Mouse (Mus musculus) MEL (cell line): ENCODE data around the gene Camta1. TPM values are rescaled to one million over a fixed set of nuclear protein-coding genes. Genes with fewer than 3 reads are reported as not detected.

Source experiments
- DNase-seq: peaks from one replicate; pipeline ENCODE4 v3.0.0; 2011; ENCODE audit warnings: low read depth, low spot score
- H3K27ac ChIP-seq: 2 replicates; pipeline ENCODE4 v1.5.1; 2012; ENCODE audit warnings: low read depth, mild to moderate bottlenecking, control low read depth, low read length, moderate library complexity; ENCODE audit not compliant: control insufficient read depth
- H3K27me3 ChIP-seq, 2 experiments: fragments of 150-350 bp in 1 of 2; sonication (generic) in 1 of 2; 2 replicates each; pipeline ENCODE4 v1.6.1; 2012; ENCODE audit warnings: low read length in 2 of 2, mild to moderate bottlenecking in 2 of 2, improper control_type of control experiment in 1 of 2, moderate library complexity in 1 of 2; ENCODE audit not compliant: insufficient read depth in 2 of 2, control insufficient read depth in 1 of 2
- H3K36me3 ChIP-seq, 2 experiments: 2 replicates each; pipeline ENCODE4 v1.6.1; 2012 to 2014; ENCODE audit warnings: low read length in 2 of 2, improper control_type of control experiment in 1 of 2, inconsistent platforms in 1 of 2, mild to moderate bottlenecking in 1 of 2; ENCODE audit not compliant: insufficient read depth in 2 of 2, control insufficient read depth in 1 of 2
- H3K4me1 ChIP-seq, 2 experiments: fragments of 150-350 bp in 1 of 2; sonication (generic) in 1 of 2; 2 replicates each; pipeline ENCODE4 v1.6.1; 2012; ENCODE audit warnings: low read length in 2 of 2, improper control_type of control experiment in 1 of 2, mild to moderate bottlenecking in 1 of 2; ENCODE audit not compliant: insufficient read depth in 2 of 2, control insufficient read depth in 1 of 2
- H3K4me3 ChIP-seq, 2 experiments: fragments of 150-350 bp in 1 of 2; sonication (generic) in 1 of 2; 2 replicates each; pipeline ENCODE4 v1.5.1; 2012; ENCODE audit warnings: low read depth in 2 of 2, low read length in 2 of 2, mild to moderate bottlenecking in 2 of 2, moderate library complexity in 2 of 2, control low read depth in 1 of 2, improper control_type of control experiment in 1 of 2; ENCODE audit not compliant: control insufficient read depth in 1 of 2, insufficient read depth in 1 of 2
- H3K79me2 ChIP-seq: 2 replicates; pipeline ENCODE4 v1.6.1; 2012; ENCODE audit warnings: mild to moderate bottlenecking, low read length, moderate library complexity; ENCODE audit not compliant: control insufficient read depth, poor library complexity, insufficient read depth
- H3K9ac ChIP-seq: 2 replicates; pipeline ENCODE4 v1.6.1; 2012; ENCODE audit warnings: low read depth, mild to moderate bottlenecking, control low read depth, low read length, moderate library complexity; ENCODE audit not compliant: control insufficient read depth, poor library complexity, severe bottlenecking
- H3K9me3 ChIP-seq: fragments of 150-350 bp; sonication (generic); replicated peaks from 2 replicates; pipeline ENCODE4 v1.6.1; 2012; ENCODE audit warnings: mild to moderate bottlenecking, low read length, improper control_type of control experiment, moderate library complexity; ENCODE audit not compliant: insufficient read depth
- CTCF ChIP-seq, 3 experiments: IDR thresholded peaks in 2 of 3; conservative IDR thresholded peaks in 1 of 3; 2 replicates each; pipeline ENCODE4 v1.5.1; 2011 to 2012; ENCODE audit warnings: low read length in 3 of 3, low read depth in 2 of 3, mild to moderate bottlenecking in 2 of 3, improper control_type of control experiment in 1 of 3, inconsistent platforms in 1 of 3, mixed read lengths in 1 of 3, moderate library complexity in 1 of 3; ENCODE audit not compliant: control insufficient read depth in 1 of 3, insufficient read depth in 1 of 3, poor library complexity in 1 of 3, severe bottlenecking in 1 of 3
- E2F4 ChIP-seq: IDR thresholded peaks from 2 replicates; pipeline ENCODE4 v1.6.1; 2011; ENCODE audit warnings: low read depth, low read length, improper control_type of control experiment, borderline replicate concordance
- ETS1 ChIP-seq: IDR thresholded peaks from 2 replicates; pipeline ENCODE4 v1.6.1; 2012; ENCODE audit warnings: low read depth, mild to moderate bottlenecking, inconsistent platforms, low read length, improper control_type of control experiment, moderate library complexity
- MAX ChIP-seq: IDR thresholded peaks from 2 replicates; pipeline ENCODE4 v1.6.1; 2011; ENCODE audit warnings: low read length, improper control_type of control experiment
- MXI1 ChIP-seq: IDR thresholded peaks from 2 replicates; pipeline ENCODE4 v1.6.1; 2011; ENCODE audit warnings: mild to moderate bottlenecking, low read depth, low read length, improper control_type of control experiment
- MYB ChIP-seq: IDR thresholded peaks from 2 replicates; pipeline ENCODE4 v1.6.1; 2011; ENCODE audit warnings: mild to moderate bottlenecking, low read depth, low read length, improper control_type of control experiment
- POLR2AphosphoS2 ChIP-seq: IDR thresholded peaks from 2 replicates; pipeline ENCODE4 v1.6.1; 2011; ENCODE audit warnings: low read length, improper control_type of control experiment
- POLR2AphosphoS5 ChIP-seq: IDR thresholded peaks from 2 replicates; pipeline ENCODE4 v1.6.1; 2012; ENCODE audit warnings: low read depth, borderline replicate concordance, mild to moderate bottlenecking, inconsistent platforms, low read length, moderate library complexity, mixed read lengths
- RAD21 ChIP-seq: IDR thresholded peaks from 2 replicates; pipeline ENCODE4 v1.6.1; 2011; ENCODE audit warnings: mild to moderate bottlenecking, low read depth, low read length, improper control_type of control experiment
- SMC3 ChIP-seq: IDR thresholded peaks from 2 replicates; pipeline ENCODE4 v1.6.1; 2011; ENCODE audit warnings: low read depth, low read length, improper control_type of control experiment
- TAL1 ChIP-seq: IDR thresholded peaks from 2 replicates; pipeline ENCODE4 v1.6.1; 2012; ENCODE audit warnings: mild to moderate bottlenecking, inconsistent platforms, low read length, moderate library complexity, mixed read lengths
- UBTF ChIP-seq: IDR thresholded peaks from 2 replicates; pipeline ENCODE4 v1.6.1; 2012; ENCODE audit warnings: low read depth, mild to moderate bottlenecking, inconsistent platforms, low read length, improper control_type of control experiment, moderate library complexity, borderline replicate concordance; ENCODE audit not compliant: insufficient read depth
- ZKSCAN1 ChIP-seq: IDR thresholded peaks from 2 replicates; pipeline ENCODE4 v1.6.1; 2012; ENCODE audit warnings: low read depth, mild to moderate bottlenecking, inconsistent platforms, low read length, improper control_type of control experiment, moderate library complexity
- polyA plus RNA-seq, 2 experiments: library from polyadenylated mRNA; stranded (reverse) in 1 of 2; unstranded in 1 of 2; fragments of >175 nt in 1 of 2; fragments of >200 nt in 1 of 2; gene quantifications; 2 replicates each; pipeline versions ENCODE4 v1.2.1 to v1.2.4; 2012; ENCODE audit warnings: low replicate concordance in 2 of 2, low read depth in 1 of 2; ENCODE audit not compliant: insufficient read length in 2 of 2, insufficient read depth in 1 of 2, missing spikeins in 1 of 2
- total RNA-seq: library from RNA; depleted of rRNA; stranded (reverse); fragments of 300-350 nt; gene quantifications from 2 replicates; pipeline ENCODE4 v1.2.3, GENCODE M21; 2012

The Camta1 gene
- total and polyA plus RNA-seq, 3 experiments: 28.2 to 87.5 TPM; not detected in 1

GRCm38 (mm10) chr4:151895624-151896023 lies 33.9 kb upstream of the Camta1 start:
- Histone ChIP-seq H3K4me1 (peaks cover 0 to 5% of the 10 kb centered on the region in 2 experiments; a peak in 3 of 4 replicates), H3K27ac (no peak overlapping the region), H3K27me3 (peaks cover 0 to 3% of the 10 kb centered on the region in 2 experiments; a peak in 2 of 4 replicates), H3K9me3 (no peaks in the 10 kb centered on the region), H3K36me3 (peaks cover 0 to 3% of the 10 kb centered on the region in 2 experiments; a peak in 2 of 4 replicates), H3K79me2 (no peaks in the 10 kb centered on the region), H3K4me3 (no peak overlapping the region), H3K9ac (no peak overlapping the region)
- no peak for DNase-seq
- TF ChIP-seq UBTF (no peak), TAL1 (no peak), CTCF (IDR thresholded peaks at IDR 0.05 in 2 of 3, conservative IDR thresholded peaks at IDR 0.05 in 1 of 3; ENCODE audit: control insufficient read depth in 1 of 3, insufficient read depth in 1 of 3, low read depth in 2 of 3, low read length in 3 of 3, poor library complexity in 1 of 3, severe bottlenecking in 1 of 3) (peak; percentile 23 to 35 (median 23); a peak in 4 of 6 replicates), POLR2AphosphoS2 (no peak), ETS1 (no peak), POLR2AphosphoS5 (no peak)

- no peaks in the 10 kb centered on the region for H3K4me1 ChIP-seq
- H3K79me2 ChIP-seq: no peaks in the 10 kb centered on the region
- DNase-seq: no peak
- peaks cover 5 to 7% of the 10 kb centered on the region in 2 experiments for H3K27me3 ChIP-seq
- no peak for TF ChIP-seq MAX
- no peak for TF ChIP-seq CTCF (IDR thresholded peaks at IDR 0.05 in 2 of 3, conservative IDR thresholded peaks at IDR 0.05 in 1 of 3; ENCODE audit: control insufficient read depth in 1 of 3, insufficient read depth in 1 of 3, low read depth in 2 of 3, low read length in 3 of 3, poor library complexity in 1 of 3, severe bottlenecking in 1 of 3)
- no peak for TF ChIP-seq ZKSCAN1
- no peak for TF ChIP-seq RAD21
- no peak for TF ChIP-seq UBTF
- no peak for TF ChIP-seq MXI1
- TF ChIP-seq E2F4: no peak
- no peak overlapping the region for H3K4me3 ChIP-seq
- no peaks in the 10 kb centered on the region for H3K36me3 ChIP-seq
- no peak overlapping the region for H3K27ac ChIP-seq
- H3K9ac ChIP-seq: no peak overlapping the region
- H3K9me3 ChIP-seq: no peaks in the 10 kb centered on the region
Measured at GRCm38 (mm10) chr4:151894926-151895325, 33.2 kb upstream of the Camta1 start.

DNA sequence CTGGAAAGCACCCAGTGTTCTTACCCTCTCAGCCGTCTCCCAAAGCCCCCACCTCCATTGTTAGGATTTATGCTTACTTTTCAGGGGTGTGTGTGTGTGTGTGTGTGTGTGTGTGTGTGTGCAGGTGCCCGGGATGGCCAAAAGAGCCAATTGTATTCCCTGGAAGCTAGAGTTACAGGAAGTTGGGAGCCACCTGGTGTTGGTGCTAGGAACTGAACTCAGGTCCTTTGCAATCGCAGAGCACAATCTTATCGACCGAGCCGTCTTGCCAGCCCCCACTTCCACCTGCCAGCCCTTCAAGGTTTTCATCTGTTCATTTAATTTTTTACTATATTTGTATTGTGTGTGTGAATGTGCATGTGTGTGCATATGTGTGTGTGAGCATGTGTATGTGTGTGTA lies 31.6 kb upstream of the Camta1 start:
- Histone ChIP-seq H3K9ac (no peak overlapping the region), H3K9me3 (no peaks in the 10 kb centered on the region), H3K79me2 (no peaks in the 10 kb centered on the region), H3K27me3 (peaks cover 10 to 15% of the 10 kb centered on the region in 2 experiments), H3K4me1 (no peaks in the 10 kb centered on the region), H3K36me3 (no peaks in the 10 kb centered on the region), H3K27ac (no peak overlapping the region), H3K4me3 (no peak overlapping the region)
- peak; percentile 19 for DNase-seq
- TF ChIP-seq MYB (no peak), CTCF (IDR thresholded peaks at IDR 0.05 in 2 of 3, conservative IDR thresholded peaks at IDR 0.05 in 1 of 3; ENCODE audit: control insufficient read depth in 1 of 3, insufficient read depth in 1 of 3, low read depth in 2 of 3, low read length in 3 of 3, poor library complexity in 1 of 3, severe bottlenecking in 1 of 3) (peak; percentile 11 to 53 (median 41); a peak in 5 of 6 replicates), RAD21 (peak; percentile 25), SMC3 (peak; percentile 64)
